Mouse (Mus musculus): ENCODE measurements around the gene C1s2. TPM values are rescaled to one million over a fixed set of nuclear protein-coding genes. Genes with fewer than 3 reads are reported as not detected.
"Not testable (repeated sequence)": the region's sequence is repeated elsewhere in the genome, so short reads cannot be mapped to it uniquely, and the experiment has no call there.

Gene C1s2
- 0.14 TPM in 1 of 2 replicates, not detected in the other for polyA plus RNA-seq (2015; fragmentation: Nextera tagmentation; extraction: Ambion mirVana)

DNA sequence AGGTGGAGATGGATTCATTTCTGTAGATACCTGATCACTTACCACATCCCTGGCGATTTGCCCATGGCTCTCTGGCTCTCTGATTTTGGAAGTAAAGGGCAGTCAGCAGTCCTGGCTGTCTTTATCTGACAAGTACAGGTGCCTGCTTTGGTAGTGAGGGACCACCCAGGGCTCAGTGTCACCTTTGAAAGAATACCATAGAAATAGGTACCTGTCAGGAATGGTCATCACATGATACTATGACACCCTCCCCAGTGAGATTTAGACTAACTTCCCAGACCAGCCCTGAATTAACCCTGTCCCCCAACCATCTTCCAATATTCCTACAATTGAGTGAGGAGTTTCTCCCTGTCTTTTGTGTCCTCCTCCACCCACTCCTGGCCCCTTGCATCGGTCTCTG, at the start of gene C1s2:
Gene C1s2, minus strand, starts transcription at position 101 of the 400 bp plus-strand sequence.
- not testable (repeated sequence) for H3K4me3 ChIP-seq; H3K9ac ChIP-seq; ATAC-seq (ENCODE audit: insufficient number of reproducible peaks, low FRiP score, low TSS enrichment, low read depth); H3K27me3 ChIP-seq; H3K4me1 ChIP-seq; H3K27ac ChIP-seq; H3K9me3 ChIP-seq; H3K36me3 ChIP-seq; H3K4me2 ChIP-seq
- WGBS, result 84% methylated on average over 2 of the region's 2 CpGs

DNA sequence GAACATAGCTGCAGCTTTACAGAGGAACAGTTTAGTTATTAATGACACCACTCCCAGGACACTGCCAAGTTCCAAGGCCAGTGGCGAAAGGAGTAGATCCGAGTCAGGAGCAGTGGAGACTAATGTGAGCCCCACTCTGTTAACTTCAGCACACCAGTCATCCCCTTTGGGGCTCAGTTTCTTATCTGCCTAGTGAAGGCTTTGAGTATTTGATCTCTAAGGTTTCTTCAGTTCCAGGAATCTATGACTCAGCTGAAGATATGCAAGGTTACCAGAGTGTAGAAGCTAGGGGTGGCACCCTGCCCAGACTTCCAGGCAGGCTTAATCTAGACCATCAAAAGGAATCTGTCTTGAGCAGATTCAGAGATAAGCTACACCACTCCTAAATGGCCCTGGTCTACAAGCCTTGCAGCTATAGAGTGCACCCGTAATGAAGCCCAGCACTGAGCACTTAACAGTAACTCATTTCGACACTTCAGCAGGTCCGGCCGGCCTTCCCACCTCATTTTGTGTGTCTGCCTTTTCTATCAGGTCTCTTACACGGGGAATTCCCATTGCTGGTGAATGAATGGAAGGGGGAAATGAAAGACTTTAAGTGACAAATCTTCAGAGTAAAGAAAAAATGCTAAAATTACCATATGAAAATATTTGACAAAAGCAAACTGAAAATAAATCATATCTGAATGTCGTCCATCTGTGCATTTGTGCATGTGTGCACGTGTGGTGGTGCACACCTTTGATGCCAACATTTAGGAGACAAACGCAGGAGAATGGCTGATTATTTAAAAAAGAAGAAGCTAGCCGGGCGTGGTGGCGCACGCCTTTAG, 47.9 kb upstream of the C1s2 start:
- Histone ChIP-seq H3K27me3 (no peaks in the 10 kb centered on the region), H3K36me3 (no peaks in the 10 kb centered on the region), H3K9me3 (no peaks in the 10 kb centered on the region), H3K4me1 (peaks cover 7% of the 10 kb centered on the region; the same call in 1 of the 2 replicates), H3K4me2 (no peak overlapping the region), H3K9ac (no peak overlapping the region), H3K27ac (peak overlapping the region; percentile 43; the same call in 1 of the 2 replicates), H3K4me3 (no peak overlapping the region)
- WGBS, result 61% methylated on average over 14 of the region's 14 CpGs
- peak; percentile 30; the same call in 1 of the 2 replicates for ATAC-seq (ENCODE audit: insufficient number of reproducible peaks, low FRiP score, low TSS enrichment, low read depth)

DNA sequence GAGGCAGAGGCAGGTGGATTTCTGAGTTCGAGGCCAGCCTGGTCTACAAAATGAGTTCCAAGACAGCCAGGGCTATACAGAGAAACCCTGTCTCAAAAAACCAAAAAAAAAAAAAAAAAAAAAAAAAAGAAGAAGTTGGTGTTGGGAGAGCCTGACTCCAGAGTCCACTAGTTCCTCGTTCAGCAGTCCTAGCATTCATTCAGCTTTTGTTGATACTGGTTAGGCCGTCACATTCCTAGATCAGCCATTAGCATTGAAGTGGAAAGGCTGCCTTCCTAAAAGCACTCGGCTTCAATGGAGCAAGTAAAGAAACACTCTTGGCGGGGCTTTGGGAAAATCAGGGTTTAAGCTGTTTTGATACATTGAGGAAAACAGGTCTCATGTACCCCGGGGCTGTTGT, 46.4 kb upstream of the C1s2 start:
- not testable (repeated sequence) for ATAC-seq (ENCODE audit: insufficient number of reproducible peaks, low FRiP score, low TSS enrichment, low read depth); H3K9ac ChIP-seq; H3K9me3 ChIP-seq; H3K4me2 ChIP-seq; H3K4me1 ChIP-seq; H3K36me3 ChIP-seq; H3K4me3 ChIP-seq; H3K27ac ChIP-seq; H3K27me3 ChIP-seq
- WGBS, result 77% methylated on average over 6 of the region's 6 CpGs

DNA sequence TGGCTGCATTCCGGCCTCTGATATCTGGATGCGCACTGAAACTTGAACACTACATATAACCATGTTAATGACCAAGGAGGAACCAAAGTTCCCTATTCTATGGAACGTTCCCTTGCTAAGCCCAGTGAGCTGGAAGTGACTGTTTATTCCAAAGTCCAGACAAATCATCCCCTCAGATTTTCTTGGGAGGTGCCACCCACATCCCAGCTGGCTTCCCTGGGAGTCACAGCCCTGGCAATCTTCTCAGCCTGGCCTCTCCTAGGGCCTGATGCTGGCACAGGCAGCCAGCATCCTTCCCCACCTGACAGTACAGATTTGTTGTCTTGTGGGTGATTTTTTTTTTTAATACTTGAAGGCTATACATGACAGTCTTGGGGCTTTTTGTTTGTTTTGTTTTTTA, 43.6 kb upstream of the C1s2 start:
- no peak for ATAC-seq (ENCODE audit: insufficient number of reproducible peaks, low FRiP score, low TSS enrichment, low read depth)
- no peak overlapping the region for H3K4me3 ChIP-seq
- H3K4me2 ChIP-seq, result no peak overlapping the region
- H3K4me1 ChIP-seq, result peaks cover 7% of the 10 kb centered on the region; the same call in 1 of the 2 replicates
- no peak overlapping the region for H3K9ac ChIP-seq
- peaks cover 1% of the 10 kb centered on the region; the same call in 1 of the 2 replicates for H3K36me3 ChIP-seq
- H3K27ac ChIP-seq, result no peak overlapping the region
- WGBS, result 86% methylated on average over 3 of the region's 3 CpGs
- no peaks in the 10 kb centered on the region for H3K27me3 ChIP-seq
- H3K9me3 ChIP-seq, result no peaks in the 10 kb centered on the region

DNA sequence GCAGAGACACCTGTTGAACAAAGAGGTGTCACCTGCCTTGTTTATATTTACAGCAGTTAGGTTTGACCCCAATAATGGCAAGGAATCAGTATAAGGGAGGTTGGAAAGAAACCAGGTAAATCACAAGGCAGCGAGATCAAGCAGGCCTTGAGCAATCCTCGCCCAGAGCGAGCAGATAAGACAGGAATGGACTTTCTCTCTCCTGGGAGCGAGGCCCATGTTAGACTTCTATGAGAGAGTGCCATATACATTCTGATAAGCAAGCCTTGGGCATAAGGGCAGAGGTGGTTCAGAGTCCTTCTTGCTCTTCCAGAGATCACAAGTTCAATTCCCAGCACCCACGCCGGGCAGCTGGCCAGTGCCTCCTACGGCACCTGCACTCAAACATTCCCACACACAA, 42.9 kb upstream of the C1s2 start:
- ATAC-seq (ENCODE audit: insufficient number of reproducible peaks, low FRiP score, low TSS enrichment, low read depth), result no peak
- no peaks in the 10 kb centered on the region for H3K9me3 ChIP-seq
- H3K4me1 ChIP-seq, result peaks cover 6% of the 10 kb centered on the region; the same call in 1 of the 2 replicates
- 94% methylated on average over 7 of the region's 7 CpGs for WGBS
- H3K4me3 ChIP-seq, result no peak overlapping the region
- no peak overlapping the region for H3K4me2 ChIP-seq
- H3K27me3 ChIP-seq, result no peaks in the 10 kb centered on the region
- no peak overlapping the region for H3K27ac ChIP-seq
- no peak overlapping the region for H3K9ac ChIP-seq
- peaks cover 3% of the 10 kb centered on the region; the same call in 1 of the 2 replicates for H3K36me3 ChIP-seq

DNA sequence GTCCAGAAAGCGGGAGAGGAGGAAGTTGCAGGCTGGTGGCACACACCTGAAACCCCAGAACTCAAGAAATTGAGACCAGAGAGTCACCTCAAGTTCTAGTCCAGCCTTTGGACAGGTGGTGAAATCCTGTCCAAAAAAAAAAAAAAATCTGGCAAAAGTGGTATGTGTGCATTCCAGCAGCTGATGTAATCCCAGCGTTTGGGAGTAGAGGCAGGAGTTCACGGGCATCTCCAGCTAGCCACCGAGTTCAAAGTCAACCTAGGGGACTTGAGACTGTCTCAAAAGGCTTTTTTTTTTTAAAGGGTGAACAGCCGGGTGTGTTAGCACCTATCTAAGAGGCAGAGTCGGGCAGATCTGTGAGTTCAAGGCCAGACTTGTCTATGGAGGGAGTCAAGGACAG, 40.3 kb upstream of the C1s2 start:
- no peaks in the 10 kb centered on the region for H3K27me3 ChIP-seq
- WGBS, result 77% methylated on average over 6 of the region's 6 CpGs
- no peak overlapping the region for H3K4me2 ChIP-seq
- H3K27ac ChIP-seq, result no peak overlapping the region
- H3K9ac ChIP-seq, result no peak overlapping the region
- H3K9me3 ChIP-seq, result no peaks in the 10 kb centered on the region
- H3K4me3 ChIP-seq, result no peak overlapping the region
- peaks cover 3% of the 10 kb centered on the region; the same call in 1 of the 2 replicates for H3K36me3 ChIP-seq
- H3K4me1 ChIP-seq, result peaks cover 13% of the 10 kb centered on the region
- ATAC-seq (ENCODE audit: insufficient number of reproducible peaks, low FRiP score, low TSS enrichment, low read depth), result no peak

DNA sequence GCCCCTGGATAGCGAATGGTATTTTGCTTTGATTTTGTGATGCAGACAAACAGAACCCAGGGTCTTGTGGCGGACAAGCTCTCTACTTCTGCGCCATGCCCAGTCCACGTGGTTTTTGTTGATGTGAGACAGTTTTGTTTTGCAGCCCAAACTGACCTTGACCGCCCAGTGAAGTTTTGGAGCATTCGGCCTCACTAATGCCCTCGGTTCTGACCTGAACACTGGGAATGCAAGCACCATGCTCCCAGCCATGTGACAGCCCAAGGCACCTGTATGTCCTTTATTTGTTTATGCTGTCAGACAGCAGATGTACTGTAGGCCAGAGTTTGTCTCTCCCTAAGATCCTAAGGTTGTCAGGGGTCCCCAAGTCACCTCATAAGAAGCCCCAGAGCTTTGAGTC, 38.7 kb upstream of the C1s2 start:
- Histone ChIP-seq H3K9me3 (no peaks in the 10 kb centered on the region), H3K9ac (no peak overlapping the region), H3K36me3 (peaks cover 7% of the 10 kb centered on the region; the same call in 1 of the 2 replicates), H3K27me3 (no peaks in the 10 kb centered on the region), H3K4me2 (no peak overlapping the region), H3K27ac (no peak overlapping the region), H3K4me1 (peaks cover 13% of the 10 kb centered on the region), H3K4me3 (no peak overlapping the region)
- ATAC-seq (ENCODE audit: insufficient number of reproducible peaks, low FRiP score, low TSS enrichment, low read depth), result no peak
- WGBS, result 96% methylated on average over 7 of the region's 7 CpGs

DNA sequence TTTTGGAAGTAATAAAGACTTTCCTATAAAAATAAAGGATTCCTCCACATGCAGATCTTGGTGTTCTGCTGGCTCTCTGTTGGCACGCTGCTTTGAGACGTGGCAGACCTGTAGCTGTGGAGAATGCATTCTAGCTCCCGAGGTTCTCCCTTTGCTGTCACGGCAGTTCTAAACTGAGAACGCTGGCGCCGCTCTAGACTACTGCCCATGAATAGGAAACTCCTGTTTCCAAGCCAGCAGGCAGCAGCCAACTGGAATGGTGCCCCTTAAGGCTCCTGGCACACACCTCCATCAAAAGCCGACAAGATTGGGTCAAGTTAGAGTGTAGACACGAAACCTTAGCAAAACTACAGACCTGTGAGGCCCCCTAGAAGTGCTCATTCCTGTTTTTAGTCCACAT, 37.7 kb upstream of the C1s2 start:
- H3K4me2 ChIP-seq, result no peak overlapping the region
- H3K27ac ChIP-seq, result peak overlapping the region; percentile 33
- no peaks in the 10 kb centered on the region for H3K27me3 ChIP-seq
- WGBS, result 59% methylated on average over 9 of the region's 9 CpGs
- H3K9ac ChIP-seq, result no peak overlapping the region
- H3K9me3 ChIP-seq, result no peaks in the 10 kb centered on the region
- H3K36me3 ChIP-seq, result peaks cover 7% of the 10 kb centered on the region; the same call in 1 of the 2 replicates
- no peak overlapping the region for H3K4me3 ChIP-seq
- ATAC-seq (ENCODE audit: insufficient number of reproducible peaks, low FRiP score, low TSS enrichment, low read depth), result 0 out of 2 replicates have a peak, but pooled peaks have one; percentile 55
- peaks cover 13% of the 10 kb centered on the region for H3K4me1 ChIP-seq

DNA sequence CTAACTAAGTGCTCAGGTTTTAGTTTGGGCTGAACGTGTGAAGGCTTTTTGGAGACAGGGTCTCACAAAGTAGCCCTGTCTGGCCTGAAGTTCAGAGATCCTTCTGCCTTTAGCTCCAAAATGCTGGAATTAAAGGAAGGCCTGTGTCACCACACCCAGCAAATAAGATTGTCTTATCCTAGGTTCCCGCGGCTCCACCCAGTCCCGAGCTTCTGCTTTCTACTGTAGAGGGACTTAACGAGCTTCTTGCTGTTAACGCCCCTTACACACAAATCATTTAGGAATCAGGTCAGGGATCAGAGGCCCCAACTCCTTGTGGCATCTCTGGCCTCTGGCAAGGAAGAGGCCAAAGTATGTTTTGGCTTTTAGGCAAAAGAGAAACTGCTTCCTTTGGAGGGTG, 36.2 kb upstream of the C1s2 start:
- Histone ChIP-seq H3K4me2 (no peak overlapping the region), H3K4me3 (no peak overlapping the region), H3K9ac (no peak overlapping the region), H3K9me3 (no peaks in the 10 kb centered on the region), H3K4me1 (peaks cover 13% of the 10 kb centered on the region), H3K36me3 (peaks cover 7% of the 10 kb centered on the region; the same call in 1 of the 2 replicates), H3K27me3 (no peaks in the 10 kb centered on the region), H3K27ac (no peak overlapping the region; the same call in 1 of the 2 replicates)
- no peak for ATAC-seq (ENCODE audit: insufficient number of reproducible peaks, low FRiP score, low TSS enrichment, low read depth)
- WGBS, result 42% methylated on average over 6 of the region's 6 CpGs

DNA sequence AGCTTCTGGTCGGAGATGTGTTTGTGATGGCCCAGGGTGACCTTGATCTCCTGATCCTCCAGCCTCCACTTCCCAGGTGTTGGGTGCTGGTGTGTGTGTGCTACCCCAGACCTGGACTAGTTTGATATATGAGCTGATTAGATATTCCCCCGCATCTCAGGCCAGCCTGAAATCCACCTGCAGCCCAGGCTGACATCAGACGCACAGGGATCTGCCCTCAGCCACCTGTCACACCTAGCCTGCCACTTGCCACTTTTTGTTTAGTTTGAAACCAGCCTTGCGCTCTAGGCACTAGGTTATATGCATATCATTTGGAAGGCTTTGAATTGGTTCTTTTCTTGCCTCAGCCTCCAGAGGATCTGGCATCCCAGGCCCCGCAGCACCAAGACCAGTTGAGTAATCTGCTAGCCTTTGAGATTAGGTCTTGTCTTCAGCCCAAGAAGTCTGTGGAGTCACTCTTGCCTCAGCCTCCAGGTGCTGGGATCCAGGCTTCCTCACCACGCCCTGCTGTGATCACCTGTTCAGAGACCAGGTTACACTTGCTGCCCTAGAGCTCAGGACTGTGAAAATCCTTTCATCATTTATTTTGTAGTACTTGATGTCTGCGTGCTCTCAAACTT, 34.5 kb upstream of the C1s2 start:
- WGBS, result 87% methylated on average over 7 of the region's 7 CpGs
- H3K27me3 ChIP-seq, result no peaks in the 10 kb centered on the region
- no peak overlapping the region for H3K9ac ChIP-seq
- no peaks in the 10 kb centered on the region for H3K9me3 ChIP-seq
- no peak overlapping the region for H3K4me2 ChIP-seq
- H3K27ac ChIP-seq, result no peak overlapping the region
- ATAC-seq (ENCODE audit: insufficient number of reproducible peaks, low FRiP score, low TSS enrichment, low read depth), result no peak
- H3K4me3 ChIP-seq, result no peak overlapping the region
- peaks cover 13% of the 10 kb centered on the region for H3K4me1 ChIP-seq
- H3K36me3 ChIP-seq, result peaks cover 7% of the 10 kb centered on the region; the same call in 1 of the 2 replicates

DNA sequence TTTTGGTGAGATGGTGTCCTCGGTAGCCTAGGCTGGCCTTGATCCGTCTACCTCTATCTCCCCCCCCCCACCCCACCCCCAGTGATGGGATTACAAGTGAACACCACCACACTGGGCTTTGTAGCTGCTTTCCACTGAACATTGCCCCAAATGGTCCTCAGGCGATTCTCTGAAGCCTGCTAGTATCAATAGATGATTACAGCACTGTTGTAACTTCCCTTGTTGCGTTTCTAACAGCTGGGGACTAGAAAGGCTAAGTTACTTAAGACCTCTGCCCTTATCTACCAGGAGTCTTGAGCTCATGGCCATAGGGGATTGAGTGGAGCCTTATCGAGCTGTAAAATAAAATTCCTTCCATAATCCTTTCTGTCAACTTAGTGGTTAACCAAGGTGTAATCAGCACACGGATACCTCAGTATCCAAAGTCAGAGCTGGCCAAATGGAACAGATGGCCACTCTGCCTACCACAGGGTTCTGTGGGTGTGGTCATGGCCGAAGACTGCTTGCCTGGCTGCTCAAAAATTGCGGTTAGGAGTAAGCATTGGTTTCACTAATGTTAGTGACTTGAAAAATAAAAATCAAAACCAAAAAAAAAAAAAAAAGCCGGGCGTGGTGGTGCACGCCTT, 33.5 kb upstream of the C1s2 start:
- H3K4me2 ChIP-seq, result no peak overlapping the region
- no peak for ATAC-seq (ENCODE audit: insufficient number of reproducible peaks, low FRiP score, low TSS enrichment, low read depth)
- H3K9me3 ChIP-seq, result no peaks in the 10 kb centered on the region
- no peaks in the 10 kb centered on the region for H3K27me3 ChIP-seq
- H3K9ac ChIP-seq, result no peak overlapping the region
- peaks cover 13% of the 10 kb centered on the region for H3K4me1 ChIP-seq
- 80% methylated on average over 11 of the region's 11 CpGs for WGBS
- H3K4me3 ChIP-seq, result no peak overlapping the region
- H3K36me3 ChIP-seq, result peaks cover 5% of the 10 kb centered on the region; the same call in 1 of the 2 replicates
- no peak overlapping the region for H3K27ac ChIP-seq

DNA sequence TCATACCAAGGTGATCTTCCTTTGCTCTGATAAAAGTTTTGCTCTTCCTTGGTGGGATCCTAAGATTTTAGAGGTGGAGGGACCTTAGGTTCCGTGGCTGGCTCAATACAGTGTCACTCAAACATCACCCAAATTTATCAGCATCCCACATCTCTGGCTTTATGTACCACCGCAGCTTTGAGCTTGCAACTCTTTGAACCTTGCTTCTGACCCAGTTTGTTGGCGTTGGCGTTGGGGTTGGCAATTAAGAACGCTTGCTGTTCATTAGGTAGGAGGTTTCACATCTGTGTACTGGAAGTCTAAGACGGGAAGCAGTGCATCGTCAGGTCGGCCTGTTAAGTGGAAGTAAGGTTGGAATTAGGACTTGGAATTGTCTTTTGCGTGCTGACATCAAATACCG, 29.1 kb upstream of the C1s2 start:
- 87% methylated on average over 10 of the region's 10 CpGs for WGBS
- ATAC-seq (ENCODE audit: insufficient number of reproducible peaks, low FRiP score, low TSS enrichment, low read depth), result no peak
- no peak overlapping the region for H3K9ac ChIP-seq
- H3K36me3 ChIP-seq, result no peaks in the 10 kb centered on the region
- H3K9me3 ChIP-seq, result no peaks in the 10 kb centered on the region
- no peak overlapping the region for H3K4me3 ChIP-seq
- H3K27ac ChIP-seq, result no peak overlapping the region
- H3K27me3 ChIP-seq, result no peaks in the 10 kb centered on the region
- H3K4me1 ChIP-seq, result peaks cover 12% of the 10 kb centered on the region; the same call in 1 of the 2 replicates
- no peak overlapping the region for H3K4me2 ChIP-seq

Measured in limb, embryonic 15.5 days (tissue).